Mouse (Mus musculus) embryonic facial prominence, embryonic 11.5 days (tissue): ENCODE measurements around the gene Il12b. TPM values are rescaled to one million over a fixed set of nuclear protein-coding genes. Genes with fewer than 3 reads are reported as not detected.
"Not testable (repeated sequence)": the region's sequence is repeated elsewhere in the genome, so short reads cannot be mapped to it uniquely, and the experiment has no call there.

ENCODE experiments used
- ATAC-seq: fragments of 200-750 bp; cut with Nextera tagmentation; replicated peaks from 2 replicates; pipeline ENCODE4 v1.8.0; 2017; ENCODE audit warnings: low read depth; ENCODE audit not compliant: insufficient number of reproducible peaks, low FRiP score, low TSS enrichment
- DNase-seq: peaks from one replicate; pipeline ENCODE4 v3.0.0-alpha.2; 2015; ENCODE audit warnings: low spot score
- H3K27ac ChIP-seq: fragments of 300-500 bp; sonication (generic); replicated peaks from 2 replicates; pipeline ENCODE4 v1.5.1; 2014; ENCODE audit warnings: mild to moderate bottlenecking, low read depth, low read length, control low read depth
- H3K27me3 ChIP-seq: fragments of 300-500 bp; sonication (generic); 2 replicates; pipeline ENCODE4 v1.6.1; 2014; ENCODE audit warnings: mild to moderate bottlenecking, low read length, moderate library complexity, mixed read lengths; ENCODE audit not compliant: control insufficient read depth, insufficient read depth
- H3K36me3 ChIP-seq: fragments of 300-500 bp; sonication (generic); replicated peaks from 2 replicates; pipeline ENCODE4 v1.6.1; 2014; ENCODE audit warnings: low read depth, mild to moderate bottlenecking, low read length, moderate library complexity, mixed read lengths; ENCODE audit not compliant: control insufficient read depth, insufficient read depth
- H3K4me1 ChIP-seq: fragments of 300-500 bp; sonication (generic); 2 replicates; pipeline ENCODE4 v1.6.1; 2014; ENCODE audit warnings: low read length, mixed read lengths; ENCODE audit not compliant: control insufficient read depth, insufficient read depth
- H3K4me2 ChIP-seq: fragments of 300-500 bp; sonication (generic); 2 replicates; pipeline ENCODE4 v1.6.1; 2014; ENCODE audit warnings: low read depth, mild to moderate bottlenecking, control low read depth, low read length, moderate library complexity
- H3K4me3 ChIP-seq: fragments of 300-500 bp; sonication (generic); 2 replicates; pipeline ENCODE4 v1.5.1; 2014; ENCODE audit warnings: low read depth, low read length, control low read depth
- H3K9ac ChIP-seq: fragments of 300-500 bp; sonication (generic); replicated peaks from 2 replicates; pipeline ENCODE4 v1.6.1; 2014; ENCODE audit warnings: mild to moderate bottlenecking, control low read depth, low read length
- H3K9me3 ChIP-seq: fragments of 300-500 bp; sonication (generic); replicated peaks from 2 replicates; pipeline ENCODE4 v1.6.1; 2016; ENCODE audit warnings: mild to moderate bottlenecking, low read length, inconsistent platforms, mixed read lengths; ENCODE audit not compliant: control insufficient read depth
- WGBS: fragments of 180-500 bp; shearing (Covaris S2); extraction: QIAGEN DNeasy Blood & Tissue Kit; methylation state at CpG from one replicate; pipeline ENCODE4 v1.1.7; 2014; 5-methylcytosine and 5-hydroxymethylcytosine counted together
- polyA plus RNA-seq: library from polyadenylated mRNA; unstranded; fragments of >200 nt; fragmentation: Nextera tagmentation; extraction: Ambion mirVana; gene quantifications from 2 replicates; pipeline ENCODE4 v1.2.1, GENCODE M21; 2014

Gene Il12b
- polyA plus RNA-seq, 1 experiment from 2014 or later, result not detected

DNA sequence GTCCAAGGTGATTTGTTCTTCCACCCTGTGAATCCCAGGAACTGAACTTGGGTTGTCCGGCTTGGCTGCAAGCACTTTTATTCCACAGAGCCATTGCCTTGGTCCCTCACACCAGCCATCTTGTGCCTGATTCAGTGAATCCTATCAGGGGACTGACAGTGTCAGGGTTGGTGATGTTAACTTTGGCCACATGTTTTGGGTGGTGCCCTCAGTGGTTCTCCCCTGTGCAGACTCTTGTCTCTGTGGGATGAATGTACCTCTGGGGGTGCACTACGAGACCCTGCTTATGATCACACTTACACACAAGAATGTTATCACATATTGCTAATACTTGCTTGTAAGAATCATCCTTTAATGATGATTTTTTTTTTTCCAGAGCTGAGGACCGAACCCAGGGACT, 30.2 kb downstream of the Il12b start:
- Histone ChIP-seq H3K9me3 (no peaks in the 10 kb centered on the region), H3K4me1 (no peaks in the 10 kb centered on the region), H3K27ac (no peak overlapping the region), H3K4me3 (no peak overlapping the region), H3K27me3 (no peaks in the 10 kb centered on the region), H3K36me3 (no peaks in the 10 kb centered on the region), H3K4me2 (no peak overlapping the region), H3K9ac (no peak overlapping the region)
- WGBS, result 87% methylated on average over 3 of the region's 3 CpGs
- no peak for ATAC-seq
- DNase-seq, result no peak

GRCm38 (mm10) chr11:44437786-44438185, 37.9 kb downstream of the Il12b start:
- Histone ChIP-seq H3K9me3 (no peaks in the 10 kb centered on the region), H3K4me1 (no peaks in the 10 kb centered on the region), H3K27ac (no peak overlapping the region), H3K27me3 (no peaks in the 10 kb centered on the region), H3K4me2 (no peak overlapping the region), H3K9ac (no peak overlapping the region), H3K4me3 (no peak overlapping the region), H3K36me3 (no peaks in the 10 kb centered on the region)
- no peak for DNase-seq
- 93% methylated on average over 6 of the region's 6 CpGs for WGBS
- no peak for ATAC-seq

DNA sequence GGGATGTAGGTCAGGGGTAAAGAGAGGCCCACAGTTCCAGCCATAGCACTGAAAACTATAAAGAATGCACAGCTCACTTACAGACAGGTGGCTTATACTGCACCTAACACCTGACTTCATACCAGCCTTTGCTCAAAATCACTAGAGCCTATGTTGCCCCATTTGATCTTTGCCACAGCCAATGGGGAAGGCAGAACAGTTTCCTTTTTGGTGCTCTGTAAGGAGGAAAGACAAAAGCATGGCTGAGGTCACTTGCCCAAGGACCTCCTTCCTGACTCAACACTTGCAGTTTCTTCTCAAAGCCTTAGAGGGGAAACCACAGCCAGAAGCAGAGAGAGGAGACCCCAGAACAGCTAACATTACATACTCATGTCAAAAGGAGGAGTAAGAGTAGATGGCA, 51.2 kb downstream of the Il12b start:
- ATAC-seq, result no peak

GRCm38 (mm10) chr11:44452016-44452415, 52.2 kb downstream of the Il12b start:
- not testable (repeated sequence) for H3K36me3 ChIP-seq, H3K9ac ChIP-seq, H3K9me3 ChIP-seq, H3K4me2 ChIP-seq, H3K27me3 ChIP-seq, H3K4me3 ChIP-seq, DNase-seq, H3K4me1 ChIP-seq, H3K27ac ChIP-seq, ATAC-seq
- 93% methylated on average over 5 of the region's 5 CpGs for WGBS

More for the DNA sequence above, 51.2 kb downstream of the Il12b start:
- no peak overlapping the region for H3K27ac ChIP-seq
- no peaks in the 10 kb centered on the region for H3K9me3 ChIP-seq
- no peaks in the 10 kb centered on the region for H3K27me3 ChIP-seq
- H3K36me3 ChIP-seq, result no peaks in the 10 kb centered on the region
- H3K9ac ChIP-seq, result no peak overlapping the region
- no peak for DNase-seq
- H3K4me1 ChIP-seq, result no peaks in the 10 kb centered on the region
- no peak overlapping the region for H3K4me3 ChIP-seq
- no peak overlapping the region for H3K4me2 ChIP-seq

DNA sequence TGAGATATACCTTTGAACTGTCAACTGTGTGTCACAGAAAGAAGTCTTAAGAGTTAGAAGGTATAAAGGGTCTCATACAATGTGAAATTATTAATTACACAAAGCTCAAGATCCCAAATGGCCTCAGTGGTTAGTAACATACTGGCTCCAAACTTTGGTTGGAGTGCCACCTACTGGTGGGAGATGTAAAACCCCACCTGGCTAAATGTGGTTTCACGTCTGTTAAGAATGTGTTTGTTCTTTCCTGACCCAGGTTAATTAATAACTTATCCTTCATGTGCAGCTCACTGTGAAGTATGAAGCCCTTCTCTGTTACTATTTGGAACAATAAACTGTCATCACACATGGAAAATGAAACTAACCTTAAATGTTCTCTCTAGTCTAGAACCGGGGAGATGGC, 53.6 kb downstream of the Il12b start:
- no peaks in the 10 kb centered on the region for H3K27me3 ChIP-seq
- no peaks in the 10 kb centered on the region for H3K4me1 ChIP-seq
- no peak overlapping the region for H3K4me2 ChIP-seq
- no peak overlapping the region for H3K4me3 ChIP-seq
- ATAC-seq (no peak), DNase-seq (peak; percentile 69)
- H3K36me3 ChIP-seq, result no peaks in the 10 kb centered on the region
- H3K9me3 ChIP-seq, result no peaks in the 10 kb centered on the region
- H3K9ac ChIP-seq, result no peak overlapping the region
- 67% methylated on average over 2 of the region's 2 CpGs for WGBS
- no peak overlapping the region for H3K27ac ChIP-seq

DNA sequence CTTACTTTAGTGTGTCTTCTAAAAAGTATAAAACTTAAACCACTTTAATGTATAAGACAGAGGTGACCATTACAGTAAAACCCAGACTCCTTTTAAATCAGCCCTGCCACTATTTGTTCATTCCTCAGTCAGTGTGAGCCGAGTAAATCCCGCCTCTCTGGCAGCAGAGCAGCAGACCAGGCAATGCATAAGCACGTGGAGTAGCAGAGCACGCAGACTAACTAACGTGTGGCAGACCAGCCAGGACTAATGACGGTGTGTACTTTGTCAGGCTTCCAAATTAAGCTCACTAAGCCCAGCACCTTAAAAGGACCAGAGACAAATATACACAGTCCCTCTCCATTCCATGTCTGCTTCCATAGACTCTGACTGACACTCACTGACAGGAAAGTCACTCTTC, 61.6 kb downstream of the Il12b start:
- H3K36me3 ChIP-seq, result no peaks in the 10 kb centered on the region
- H3K4me1 ChIP-seq, result no peaks in the 10 kb centered on the region
- ATAC-seq (no peak), DNase-seq (no peak)
- WGBS, result 84% methylated on average over 6 of the region's 6 CpGs
- H3K4me3 ChIP-seq, result no peak overlapping the region
- H3K9me3 ChIP-seq, result no peaks in the 10 kb centered on the region
- no peak overlapping the region for H3K9ac ChIP-seq
- H3K27ac ChIP-seq, result no peak overlapping the region
- no peak overlapping the region for H3K4me2 ChIP-seq
- H3K27me3 ChIP-seq, result no peaks in the 10 kb centered on the region

Other genes starting within 250 kb of the Il12b start
- 77.1 and 80.9 TPM in 2 replicates for gene Ublcp1, start 70.4 kb downstream of the Il12b start, polyA plus RNA-seq
- gene Rnf145, start 118.9 kb downstream of the Il12b start, polyA plus RNA-seq, result 102 and 104 TPM in 2 replicates
- gene Ebf1, start 217.3 kb downstream of the Il12b start, polyA plus RNA-seq, result 47.9 and 50.3 TPM in 2 replicates